Mouse (Mus musculus) megakaryocyte-erythroid progenitor cell, adult 5-6 weeks (primary cell): ENCODE results near the gene Cd163. TPM values are rescaled to one million over a fixed set of nuclear protein-coding genes. Genes with fewer than 3 reads are reported as not detected.
"Not testable (repeated sequence)": the region's sequence is repeated elsewhere in the genome, so short reads cannot be mapped to it uniquely, and the experiment has no call there.

Experiments used
- ATAC-seq: replicated peaks from 2 replicates; pipeline ENCODE4 v1.8.0; 2016; ENCODE audit warnings: mild to moderate bottlenecking, inconsistent platforms; ENCODE audit not compliant: severe bottlenecking, poor library complexity, low FRiP score, low TSS enrichment
- total RNA-seq, 2 experiments: library from RNA; stranded (forward) in 1 of 2; stranded (reverse) in 1 of 2; fragments of 200-1000, 215-1000 nt in 1 of 2; fragments of >200 nt in 1 of 2; fragmentation: Nextera tagmentation in 1 of 2; gene quantifications; 2 replicates each; pipeline ENCODE4 v1.2.3; 2014 to 2017

The Cd163 gene
- total RNA-seq (2014; fragmentation: Nextera tagmentation) (1.1 TPM in 1 of 2 replicates, not detected in the other), total RNA-seq (2017) (0.99 and 2.9 TPM in 2 replicates)

DNA sequence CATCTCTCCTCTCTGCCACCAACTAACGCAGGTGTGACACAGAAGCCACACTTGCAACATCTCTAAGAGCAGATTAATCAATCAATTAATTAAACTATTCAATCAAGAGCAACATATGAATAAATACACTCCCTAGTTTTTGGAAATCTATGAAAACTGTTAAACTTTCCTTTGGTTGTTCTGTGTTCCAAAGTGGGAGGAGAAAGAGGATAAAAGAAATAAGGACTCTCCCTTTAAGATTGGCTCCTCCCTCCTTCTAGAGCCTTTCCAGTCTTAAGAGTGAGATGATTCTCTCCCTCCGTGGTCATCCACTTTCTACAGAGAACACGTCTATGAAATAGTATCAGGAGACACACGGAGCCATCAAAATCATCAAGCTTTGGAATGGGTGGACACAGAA is at the start of gene Cd163:
Gene Cd163 (plus strand): TSS at position 301 of the 400 bp plus-strand sequence.
- no peak for ATAC-seq

DNA sequence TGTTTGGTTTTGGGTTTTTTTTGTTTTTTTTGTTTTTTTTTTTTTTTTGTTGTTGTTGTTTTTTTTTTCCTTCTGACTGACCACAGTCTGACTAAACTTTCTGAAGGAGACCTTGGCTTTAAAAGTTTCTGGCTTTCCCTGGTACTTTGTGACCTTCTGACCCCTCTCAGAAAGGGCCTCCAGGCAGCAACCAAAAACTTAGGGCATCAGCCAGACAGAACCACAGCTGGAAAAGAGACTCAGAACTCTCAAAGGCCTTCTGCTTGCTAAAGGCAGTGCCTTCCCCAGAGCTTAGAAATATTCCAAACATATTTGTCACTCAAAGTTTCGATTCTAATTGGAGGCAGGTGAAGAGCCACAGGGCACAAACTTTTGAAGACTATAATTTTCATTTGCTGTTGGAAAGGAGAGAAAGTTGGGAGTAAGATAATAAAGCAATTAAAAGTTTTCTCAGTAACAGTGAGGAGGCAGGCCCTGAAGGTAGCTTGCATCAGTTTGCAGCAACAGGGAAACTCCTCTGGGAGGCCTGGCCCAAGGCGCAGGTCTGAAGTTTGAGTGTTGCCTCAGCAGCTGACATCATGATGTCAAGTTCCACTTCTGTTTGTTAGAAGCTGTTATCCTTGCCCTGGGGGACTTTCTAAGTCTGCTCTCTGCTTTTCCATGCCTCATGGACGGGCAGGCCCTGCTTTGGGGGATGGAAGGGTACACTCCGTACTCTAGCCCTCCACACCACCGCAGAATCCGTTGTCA is 48.6 kb upstream of the Cd163 start:
- ATAC-seq = no peak

DNA sequence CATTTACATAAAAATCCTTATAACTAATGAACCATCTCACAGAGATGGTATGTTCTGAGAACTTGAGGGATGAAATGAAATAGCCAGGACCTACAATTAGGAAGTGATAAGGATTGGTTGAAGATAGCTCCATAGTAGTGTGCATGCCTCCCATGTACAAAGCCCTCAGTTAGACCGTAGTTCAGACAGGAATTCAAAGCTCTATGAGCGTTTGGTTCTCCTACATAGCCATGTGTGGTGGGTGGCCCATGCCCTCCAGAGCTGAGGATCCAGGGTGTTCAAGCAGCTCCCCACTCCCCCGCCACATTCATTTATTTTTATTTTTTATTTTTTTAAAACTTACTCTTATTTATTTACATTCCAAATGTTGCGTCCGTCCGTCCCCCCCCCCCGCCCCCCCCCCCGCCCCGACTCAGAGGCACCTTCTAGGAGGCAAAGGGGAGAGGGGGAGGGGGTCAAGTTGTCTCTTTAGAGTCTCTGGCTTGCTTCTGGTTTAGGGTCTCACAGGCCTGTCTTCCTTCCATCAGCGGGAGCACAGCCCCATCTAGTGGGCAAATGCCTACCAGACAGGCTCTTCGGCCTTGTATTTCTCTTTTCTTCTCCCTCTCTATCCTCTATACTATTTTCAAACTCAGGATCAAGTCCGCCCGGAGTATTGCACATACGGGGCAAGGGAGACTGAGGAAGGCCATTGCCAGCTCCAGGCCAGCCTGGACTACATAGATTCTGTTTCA is 44.1 kb upstream of the Cd163 start:
- ATAC-seq = peak; percentile 88

DNA sequence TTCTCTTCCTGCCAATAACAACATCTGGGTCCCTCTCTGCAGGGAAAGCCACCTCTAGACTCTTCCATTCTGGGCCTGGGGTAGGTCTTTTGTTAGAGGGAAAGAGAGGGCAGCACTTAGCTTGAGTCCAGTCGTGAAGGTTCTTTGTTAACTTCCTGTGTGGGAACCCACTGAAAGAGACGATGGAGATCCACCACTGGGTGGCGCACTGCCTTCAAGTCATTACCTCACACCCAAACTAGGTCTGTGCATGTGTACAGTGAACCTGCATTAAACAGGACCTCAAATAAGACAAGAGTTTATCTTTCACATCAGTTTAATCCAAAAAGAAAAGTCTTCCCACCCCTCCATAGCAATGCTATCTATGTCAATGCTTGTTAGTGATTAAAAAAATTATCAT is 41.8 kb upstream of the Cd163 start:
- peak; percentile 91 for ATAC-seq

DNA sequence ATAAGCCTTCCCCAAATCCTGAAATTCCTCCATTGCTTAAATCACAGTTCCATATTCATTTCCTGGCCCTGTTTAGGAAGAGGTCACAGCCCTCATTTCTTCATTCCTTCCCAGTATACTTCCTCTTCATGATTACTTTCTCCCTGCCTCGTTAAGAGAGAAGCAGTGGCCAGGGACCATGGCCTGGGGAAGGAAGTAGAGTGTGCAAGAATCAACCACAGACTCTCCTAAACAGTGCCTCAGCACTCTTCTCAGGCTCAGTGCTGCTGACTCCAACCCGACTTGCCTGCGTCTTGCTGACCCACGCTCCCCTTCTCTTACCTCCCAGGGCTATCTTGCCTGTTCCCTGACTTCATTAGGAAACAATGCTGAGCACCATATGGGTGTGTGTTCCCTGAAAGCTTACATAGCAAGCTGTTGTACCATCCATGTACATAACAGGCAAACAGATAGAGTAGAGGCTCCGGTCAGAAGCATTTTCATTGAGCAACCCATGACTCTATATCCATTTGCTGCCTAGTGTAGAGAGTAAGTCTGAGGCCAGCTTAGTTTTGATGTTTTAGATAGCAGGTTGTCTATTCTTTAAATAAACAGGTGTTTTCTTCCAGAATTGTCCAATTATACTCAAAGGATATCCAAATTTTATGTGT is 31.1 kb upstream of the Cd163 start:
- ATAC-seq = no peak

DNA sequence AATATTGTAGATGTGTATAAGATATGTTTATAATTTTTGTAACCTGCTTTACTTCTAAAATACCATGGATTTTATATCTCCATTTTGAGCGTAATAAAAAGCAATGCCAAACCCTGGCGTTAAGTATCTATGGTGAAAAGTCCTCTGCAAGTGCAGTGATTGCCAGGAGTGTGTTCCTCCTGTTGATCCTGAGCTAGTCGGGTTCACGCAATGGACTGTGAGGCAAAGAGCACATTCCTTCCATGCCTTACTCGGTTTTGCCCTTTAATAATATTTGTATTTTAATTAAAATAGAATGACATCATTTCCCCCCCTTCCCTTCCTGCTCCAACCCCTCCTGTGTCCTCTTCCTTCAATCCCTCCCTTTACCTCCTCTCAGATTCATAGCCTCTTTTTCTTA is 26.8 kb upstream of the Cd163 start:
- ATAC-seq = no peak

DNA sequence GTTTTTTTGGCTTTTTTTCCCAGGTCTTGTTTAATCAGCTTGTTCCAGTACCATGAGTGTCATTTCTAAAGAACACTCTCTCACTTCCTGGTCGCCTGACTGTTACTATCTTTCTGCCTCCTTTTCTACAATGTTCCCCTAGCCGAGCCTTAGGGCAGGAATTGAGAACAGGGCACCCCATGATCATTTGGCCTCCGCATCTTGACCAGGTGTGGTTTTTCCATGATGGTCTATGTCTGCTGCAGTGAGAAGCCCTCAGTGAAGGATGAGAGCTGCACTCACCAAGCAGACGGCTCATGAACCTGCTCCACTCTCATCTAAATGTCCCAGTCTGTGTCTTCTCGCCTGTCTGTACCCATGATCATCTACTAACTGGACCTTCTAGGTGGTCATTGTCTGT is 26.2 kb upstream of the Cd163 start:
- ATAC-seq = no peak

DNA sequence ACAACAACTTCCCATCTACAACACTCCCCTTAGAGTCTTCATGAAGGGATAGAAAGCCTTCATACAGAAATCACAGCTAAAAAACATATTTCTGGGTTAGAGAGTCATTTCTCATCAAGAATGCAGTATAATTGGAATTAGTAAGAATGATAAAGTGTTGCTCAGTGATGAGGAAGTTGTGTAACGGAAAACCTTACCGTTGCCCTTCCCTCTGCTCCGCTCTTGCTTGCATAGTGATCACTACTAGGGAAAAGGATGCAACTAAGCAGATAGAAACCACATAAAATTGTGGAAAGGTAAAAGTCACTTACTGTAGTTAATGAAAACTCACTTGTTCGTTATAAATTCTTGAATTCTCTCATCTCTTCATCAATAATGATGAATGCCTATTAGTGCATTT is 21.7 kb upstream of the Cd163 start:
- no peak for ATAC-seq

DNA sequence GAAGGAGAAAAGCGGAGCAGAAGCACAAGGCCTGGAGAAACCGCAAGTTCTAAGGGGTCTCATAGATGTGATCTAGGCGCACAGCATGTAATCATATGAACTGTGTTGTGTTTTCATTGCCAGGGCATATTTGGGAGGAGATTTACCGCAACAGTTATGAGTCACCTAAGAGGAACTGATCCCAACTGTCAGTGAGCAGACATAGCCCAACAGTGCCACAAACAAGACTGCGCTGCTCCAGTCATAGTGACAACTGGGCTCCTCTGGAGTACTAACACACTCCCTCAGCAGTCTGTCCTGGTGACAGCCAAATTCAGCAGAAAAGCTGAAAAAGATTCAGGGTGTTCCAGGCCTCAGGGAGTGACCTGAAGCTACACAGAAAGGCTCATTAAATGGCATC is 7.1 kb upstream of the Cd163 start:
- not testable (repeated sequence) for ATAC-seq

DNA sequence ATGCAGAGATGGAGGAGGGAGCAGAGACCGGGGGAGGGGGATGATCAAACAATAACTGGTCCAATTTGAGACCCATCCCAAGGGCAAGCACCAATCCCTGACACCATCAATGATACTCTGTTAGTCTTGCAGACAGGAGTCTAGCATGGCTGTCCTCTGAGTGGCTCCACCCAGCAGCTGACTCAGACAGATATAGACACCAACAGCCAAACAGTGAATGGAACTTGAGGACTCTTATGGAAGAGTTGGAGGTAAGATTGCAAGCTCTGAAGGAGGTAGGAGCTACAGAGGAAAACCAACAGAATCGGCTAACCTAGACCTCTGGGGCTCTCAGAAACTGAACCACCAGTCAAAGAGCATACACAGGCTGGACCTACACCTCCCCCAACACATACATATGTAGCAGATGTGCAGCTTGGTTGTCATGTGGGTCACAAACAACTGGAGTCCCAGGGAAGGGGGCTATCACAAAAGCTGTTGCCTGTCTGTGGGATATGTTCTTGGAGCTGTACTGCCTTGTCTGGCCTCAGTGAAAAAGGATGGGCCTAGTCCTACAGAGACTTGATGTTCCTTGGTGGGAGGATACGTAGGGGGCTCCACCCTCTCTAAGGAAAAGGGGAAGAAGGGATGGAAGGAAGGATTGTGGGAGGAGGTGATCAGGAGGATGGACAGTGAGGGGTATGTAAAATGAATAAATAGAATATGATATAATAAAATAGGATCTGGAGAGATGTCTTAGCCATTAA is 2.8 kb upstream of the Cd163 start:
- ATAC-seq = no peak

DNA sequence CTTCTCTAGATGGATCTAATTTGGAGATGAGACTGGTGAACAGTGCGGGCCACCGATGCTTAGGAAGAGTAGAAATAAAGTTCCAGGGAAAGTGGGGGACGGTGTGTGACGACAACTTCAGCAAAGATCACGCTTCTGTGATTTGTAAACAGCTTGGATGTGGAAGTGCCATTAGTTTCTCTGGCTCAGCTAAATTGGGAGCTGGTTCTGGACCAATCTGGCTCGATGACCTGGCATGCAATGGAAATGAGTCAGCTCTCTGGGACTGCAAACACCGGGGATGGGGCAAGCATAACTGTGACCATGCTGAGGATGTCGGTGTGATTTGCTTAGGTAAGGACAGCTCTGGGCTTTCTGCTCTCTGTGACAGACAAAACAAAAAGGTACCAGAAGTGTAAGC is 4.5 kb downstream of the Cd163 start:
- no peak for ATAC-seq

DNA sequence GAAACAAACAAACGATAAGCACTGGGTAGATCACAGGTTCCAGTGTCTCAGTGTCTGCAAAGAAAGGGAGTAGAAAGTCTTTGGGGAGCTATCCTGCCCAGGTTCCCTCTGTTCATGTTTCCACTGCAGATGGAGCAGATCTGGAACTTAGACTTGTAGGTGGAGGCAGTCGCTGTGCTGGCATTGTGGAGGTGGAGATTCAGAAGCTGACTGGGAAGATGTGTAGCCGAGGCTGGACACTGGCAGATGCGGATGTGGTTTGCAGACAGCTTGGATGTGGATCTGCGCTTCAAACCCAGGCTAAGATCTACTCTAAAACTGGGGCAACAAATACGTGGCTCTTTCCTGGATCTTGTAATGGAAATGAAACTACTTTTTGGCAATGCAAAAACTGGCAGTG is 7.8 kb downstream of the Cd163 start:
- ATAC-seq = no peak

DNA sequence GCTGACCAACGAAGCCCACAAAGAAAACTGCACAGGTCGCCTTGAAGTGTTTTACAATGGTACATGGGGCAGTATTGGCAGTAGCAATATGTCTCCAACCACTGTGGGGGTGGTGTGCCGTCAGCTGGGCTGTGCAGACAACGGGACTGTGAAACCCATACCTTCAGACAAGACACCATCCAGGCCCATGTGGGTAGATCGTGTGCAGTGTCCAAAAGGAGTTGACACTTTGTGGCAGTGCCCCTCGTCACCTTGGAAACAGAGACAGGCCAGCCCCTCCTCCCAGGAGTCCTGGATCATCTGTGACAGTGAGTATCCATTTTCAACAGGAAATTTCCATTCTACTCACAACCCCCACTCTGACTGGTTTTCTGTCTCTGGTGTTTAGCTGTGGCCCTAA is 15.9 kb downstream of the Cd163 start:
- ATAC-seq = peak; percentile 66

DNA sequence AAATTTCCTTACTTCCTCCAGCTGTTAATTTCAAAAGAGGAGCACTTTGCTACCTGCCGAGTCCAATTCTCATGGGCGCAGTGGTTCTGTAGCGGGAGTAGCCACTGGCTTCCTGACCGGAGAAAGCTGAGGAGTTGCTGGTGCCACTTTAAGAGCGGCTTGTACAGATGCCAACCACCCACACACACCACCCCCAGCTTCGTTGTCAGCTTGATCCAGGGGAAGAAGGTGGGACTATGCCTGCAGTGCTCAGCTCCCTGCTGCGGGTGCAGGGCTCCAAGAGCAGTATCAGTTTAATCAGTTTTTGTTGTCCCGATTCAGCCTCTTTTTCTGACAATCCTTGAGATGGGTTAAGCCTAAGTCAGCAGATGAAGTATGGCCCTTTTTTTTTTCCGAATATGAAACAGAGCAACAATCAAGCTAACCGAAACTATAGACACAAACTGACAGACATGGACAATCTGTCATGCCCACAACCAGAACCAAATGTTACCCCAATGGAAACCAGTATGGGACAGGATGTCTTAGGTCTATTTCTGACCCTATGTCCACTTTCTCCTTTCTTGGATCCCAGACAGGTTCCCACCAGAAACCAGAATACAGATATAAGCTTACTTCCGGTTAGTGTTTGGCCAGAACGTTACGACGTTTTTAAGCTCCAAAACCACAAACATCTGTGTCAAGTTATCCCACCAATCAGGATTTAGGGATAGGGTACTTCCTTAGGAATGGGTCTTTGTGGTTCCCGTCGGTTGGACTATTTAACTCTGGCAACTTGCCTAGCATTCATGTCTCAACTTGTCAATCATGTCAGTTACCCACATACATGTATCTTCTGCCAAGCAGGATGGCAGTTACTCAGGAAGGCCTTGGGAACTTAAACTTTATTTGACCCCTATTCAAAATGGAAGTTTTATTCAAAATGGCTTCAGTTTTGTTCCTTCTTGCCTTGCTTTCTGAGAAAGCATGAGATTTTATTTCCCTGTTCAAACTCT is 17.3 kb downstream of the Cd163 start:
- peak; percentile 95 for ATAC-seq

DNA sequence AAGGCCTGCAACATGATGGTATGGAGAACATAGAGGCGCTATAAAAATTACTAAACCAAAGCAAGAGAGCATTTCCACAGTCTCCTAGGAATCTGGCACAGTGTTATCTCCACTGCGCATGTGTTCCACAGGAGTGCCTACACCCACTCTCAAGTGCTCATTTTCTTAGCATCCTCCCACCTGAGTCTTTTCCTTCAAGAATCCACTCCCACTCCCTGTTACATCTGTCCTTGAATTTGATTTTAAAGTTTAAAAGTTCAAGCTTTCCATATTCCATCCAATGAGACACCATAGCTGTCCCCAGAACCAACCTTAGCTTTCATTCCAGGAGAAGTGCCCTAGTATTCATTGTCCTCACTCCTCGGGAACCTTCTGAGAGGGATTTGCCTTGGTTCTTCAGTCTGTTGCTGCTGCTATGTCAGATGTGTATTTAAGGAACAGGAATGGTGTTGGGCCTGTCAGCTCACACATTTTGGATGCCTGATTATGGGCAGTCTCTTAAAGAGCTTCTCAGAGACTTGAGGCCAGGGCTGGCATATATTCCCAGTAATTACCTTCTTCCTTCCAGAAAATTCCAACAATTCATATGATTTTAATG is 24.0 kb downstream of the Cd163 start:
- ATAC-seq = peak; percentile 82

DNA sequence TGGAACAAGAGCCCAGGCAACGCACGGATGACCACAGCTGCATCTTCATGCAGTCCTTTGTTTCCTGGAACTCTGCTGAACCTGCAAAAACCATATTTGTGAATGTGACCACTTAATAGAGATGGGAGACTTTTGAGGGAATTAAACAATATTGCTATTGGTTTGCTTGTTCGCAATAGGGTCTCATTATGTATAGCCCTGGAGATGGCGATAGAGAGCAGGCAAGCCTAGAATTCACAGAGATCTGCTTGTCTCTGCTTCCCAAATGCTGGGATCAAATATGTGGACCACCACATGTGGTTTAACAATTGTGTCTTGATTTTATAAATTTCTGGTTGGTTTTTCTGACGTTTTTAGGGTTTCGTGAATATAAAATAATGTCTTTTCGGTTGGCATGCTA is 25.2 kb downstream of the Cd163 start:
- ATAC-seq = peak; percentile 84; the same call in 1 of the 2 replicates

DNA sequence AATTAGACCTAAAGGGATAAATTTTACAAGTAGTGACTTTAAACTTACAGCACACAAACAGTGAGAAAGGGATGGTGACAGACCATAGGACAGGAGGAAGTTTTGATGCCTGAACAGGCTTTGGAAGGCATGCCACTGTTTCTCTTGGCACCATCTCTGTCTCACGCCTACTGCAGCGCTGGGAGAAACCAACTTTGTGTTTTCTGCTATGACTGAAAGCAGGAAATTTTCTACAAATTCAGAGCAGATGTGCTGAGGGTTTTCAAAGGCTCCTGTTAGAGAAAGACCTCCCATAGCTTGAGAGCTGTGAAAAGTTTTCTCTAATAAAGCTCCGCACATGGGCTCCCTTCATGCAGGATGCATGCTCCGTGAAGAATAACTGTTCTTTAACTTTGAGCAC is 40.6 kb downstream of the Cd163 start:
- no peak for ATAC-seq

DNA sequence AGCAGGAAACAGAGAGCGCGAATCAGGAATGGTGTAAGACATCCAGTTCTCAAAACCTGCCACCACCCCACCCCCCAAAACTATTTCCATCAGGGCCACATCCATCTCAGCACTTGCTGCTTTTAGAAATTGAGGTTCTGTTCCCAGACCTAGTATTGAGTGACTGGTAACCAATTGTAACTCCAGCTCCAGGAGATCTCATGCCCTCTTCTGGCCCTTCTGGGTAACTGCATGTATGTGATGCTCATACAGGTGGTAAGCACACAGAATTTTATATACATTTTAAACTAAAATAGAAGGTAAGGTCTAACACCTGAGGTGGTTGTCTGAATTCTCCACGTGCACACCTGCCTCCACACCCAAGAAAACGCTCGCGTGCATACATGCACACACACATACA is 42.2 kb downstream of the Cd163 start:
- ATAC-seq = peak; percentile 87
